Mouse (Mus musculus): ENCODE data around the gene Ccr6.

- TF ChIP-seq POLR2A (IDR thresholded peaks at IDR 0.05; ENCODE audit: borderline replicate concordance, control insufficient read depth, low read depth, low read length) (no peak), CTCF (IDR thresholded peaks at IDR 0.05; ENCODE audit: control insufficient read depth, insufficient read depth, low read length) (no peak)
Observed at GRCm38 (mm10) chr17:8210675-8211074, 25.2 kb upstream of the Ccr6 start.

Data from bone marrow, adult 2 months (tissue).